Mouse (Mus musculus): Measurements from ENCODE around the gene Krtap5-4.
"Not testable (repeated sequence)": the region's sequence is repeated elsewhere in the genome, so short reads cannot be mapped to it uniquely, and the experiment has no call there.

Gene Krtap5-4

GRCm38 (mm10) chr7:142303249-142303648, at the start of gene Krtap5-4:
TSS of gene Krtap5-4 (plus strand) at chr7:142303549.
- DNase-seq (ENCODE audit: low spot score in 2 of 2): no peak

GRCm38 (mm10) chr7:142255517-142255916, 47.8 kb upstream of the Krtap5-4 start:
- peak; percentile 52 to 55 for DNase-seq (ENCODE audit: low spot score in 2 of 2)

- not testable (repeated sequence) for DNase-seq (ENCODE audit: low spot score in 2 of 2)
These were observed 45.1 kb upstream of the Krtap5-4 start, which contains the start of gene Gm2431 for GRCm38 (mm10) chr7:142258254-142258653. TSS of gene Gm2431 (minus strand) at chr7:142258354.

GRCm38 (mm10) chr7:142274263-142274662, 29.1 kb upstream of the Krtap5-4 start, which contains the start of gene Gm4559:
TSS of gene Gm4559 (minus strand) at chr7:142274363.
- DNase-seq (ENCODE audit: low spot score in 2 of 2): not testable (repeated sequence)

- DNase-seq (ENCODE audit: low spot score in 2 of 2): peak; percentile 71 to 76
These were observed 25.2 kb upstream of the Krtap5-4 start for GRCm38 (mm10) chr7:142278183-142278582.

- DNase-seq (ENCODE audit: low spot score in 2 of 2): not testable (repeated sequence)
These were observed 24.1 kb upstream of the Krtap5-4 start for GRCm38 (mm10) chr7:142279291-142279690.

- not testable (repeated sequence) for DNase-seq (ENCODE audit: low spot score in 2 of 2)
These were observed 20.5 kb upstream of the Krtap5-4 start for GRCm38 (mm10) chr7:142282847-142283246.

GRCm38 (mm10) chr7:142284023-142284591, 19.2 kb upstream of the Krtap5-4 start:
- peak; percentile 37 to 40 for DNase-seq (ENCODE audit: low spot score in 2 of 2)

GRCm38 (mm10) chr7:142284615-142285080, 18.7 kb upstream of the Krtap5-4 start:
- peak; percentile 94 to 95 for DNase-seq (ENCODE audit: low spot score in 2 of 2)

- peak in 1 of 2 experiments; percentile 16 for DNase-seq (ENCODE audit: low spot score in 2 of 2)
These were observed 18.1 kb upstream of the Krtap5-4 start for GRCm38 (mm10) chr7:142285130-142285835.

- DNase-seq (ENCODE audit: low spot score in 2 of 2): not testable (repeated sequence)
These were observed 17.3 kb upstream of the Krtap5-4 start for GRCm38 (mm10) chr7:142285910-142286612.

GRCm38 (mm10) chr7:142293851-142294250, 9.5 kb upstream of the Krtap5-4 start:
- peak; percentile 16 to 21 for DNase-seq (ENCODE audit: low spot score in 2 of 2)

- no peak for DNase-seq (ENCODE audit: low spot score in 2 of 2)
These were observed 7.9 kb upstream of the Krtap5-4 start for GRCm38 (mm10) chr7:142295418-142295817.

- not testable (repeated sequence) for DNase-seq (ENCODE audit: low spot score in 2 of 2)
These were observed 7.2 kb upstream of the Krtap5-4 start for GRCm38 (mm10) chr7:142296108-142296507.

GRCm38 (mm10) chr7:142297018-142297417, 6.3 kb upstream of the Krtap5-4 start, which contains the start of gene Krtap5-1:
TSS of gene Krtap5-1 (minus strand) at chr7:142297118.
- not testable (repeated sequence) for DNase-seq (ENCODE audit: low spot score in 2 of 2)

GRCm38 (mm10) chr7:142303929-142304328, 580 bp downstream of the Krtap5-4 start:
- DNase-seq (ENCODE audit: low spot score in 2 of 2): not testable (repeated sequence)

- DNase-seq (ENCODE audit: low spot score in 2 of 2): no peak
These were observed 11.4 kb downstream of the Krtap5-4 start for GRCm38 (mm10) chr7:142314600-142315285.

GRCm38 (mm10) chr7:142316558-142316957, 13.2 kb downstream of the Krtap5-4 start:
- DNase-seq (ENCODE audit: low spot score in 2 of 2): peak; percentile 51 to 54

- DNase-seq (ENCODE audit: low spot score in 2 of 2): no peak
These were observed 13.9 kb downstream of the Krtap5-4 start for GRCm38 (mm10) chr7:142317216-142317615.

GRCm38 (mm10) chr7:142319124-142319523, 15.8 kb downstream of the Krtap5-4 start:
- peak; percentile 21 to 23 for DNase-seq (ENCODE audit: low spot score in 2 of 2)

GRCm38 (mm10) chr7:142320906-142321305, 17.6 kb downstream of the Krtap5-4 start:
- DNase-seq (ENCODE audit: low spot score in 2 of 2): no peak
